Mouse (Mus musculus) small intestine, adult 2 months (tissue): ENCODE measurements around the gene Dcp1a. TPM values are rescaled to one million over a fixed set of nuclear protein-coding genes. Genes with fewer than 3 reads are reported as not detected.

ENCODE experiments used
- H3K27ac ChIP-seq: fragments of 200-500 bp; 2 replicates; pipeline ENCODE4 v1.5.1; 2012; ENCODE audit warnings: low read depth, low read length, control low read depth, inconsistent platforms; ENCODE audit not compliant: insufficient read depth
- H3K27me3 ChIP-seq: fragments of 200-500 bp; 2 replicates; pipeline ENCODE4 v1.6.1; 2012; ENCODE audit warnings: mild to moderate bottlenecking, moderate library complexity, low read length, inconsistent platforms; ENCODE audit not compliant: control insufficient read depth, insufficient read depth
- H3K36me3 ChIP-seq: fragments of 200-500 bp; 2 replicates; pipeline ENCODE4 v1.6.1; 2012; ENCODE audit warnings: mild to moderate bottlenecking, low read length, control low read depth, inconsistent platforms; ENCODE audit not compliant: control insufficient read depth, insufficient read depth
- H3K4me1 ChIP-seq: fragments of 200-500 bp; 2 replicates; pipeline ENCODE4 v1.6.1; 2012; ENCODE audit warnings: low read length, inconsistent platforms, mixed read lengths; ENCODE audit not compliant: control insufficient read depth, insufficient read depth, insufficient read length
- H3K4me3 ChIP-seq: fragments of 200-500 bp; 2 replicates; pipeline ENCODE4 v1.5.1; 2012; ENCODE audit warnings: low read depth, mild to moderate bottlenecking, control low read depth, inconsistent platforms, low read length, moderate library complexity
- CTCF ChIP-seq: fragments of 200-500 bp; IDR thresholded peaks from 2 replicates; pipeline ENCODE4 v1.5.1; 2012; ENCODE audit warnings: low read depth, mild to moderate bottlenecking, control low read depth, inconsistent platforms, low read length, moderate library complexity, mixed read lengths; ENCODE audit not compliant: insufficient replicate concordance, insufficient read length; ENCODE audit errors: extremely low read depth
- POLR2A ChIP-seq: fragments of 200-500 bp; IDR thresholded peaks from 2 replicates; pipeline ENCODE4 v1.6.1; 2012; ENCODE audit warnings: low read depth, mild to moderate bottlenecking, control low read depth, inconsistent platforms, low read length, moderate library complexity
- WGBS: fragments of 180-500 bp; shearing (Covaris S2); methylation state at CpG from one replicate; pipeline ENCODE4 v1.1.7; 2018; 5-methylcytosine and 5-hydroxymethylcytosine counted together
- polyA plus RNA-seq: library from polyadenylated mRNA; depleted of rRNA; stranded (reverse); fragments of >200 nt; gene quantifications from 2 replicates; pipeline ENCODE4 v1.2.3, GENCODE M21; 2012

Dcp1a gene
- polyA plus RNA-seq, 1 experiment = 28.6 TPM

- peaks cover 50% of the 10 kb centered on the region for H3K36me3 ChIP-seq
- 72% methylated on average over 13 of the region's 13 CpGs for WGBS
- no peak overlapping the region for H3K4me3 ChIP-seq
- H3K27me3 ChIP-seq = no peaks in the 10 kb centered on the region
- no peaks in the 10 kb centered on the region for H3K4me1 ChIP-seq
- TF ChIP-seq CTCF = peak; percentile 26; the same call in 1 of the 2 replicates
- TF ChIP-seq POLR2A = no peak
- no peak overlapping the region for H3K27ac ChIP-seq
Measured at GRCm38 (mm10) chr14:30515931-30516723, 36.8 kb downstream of the Dcp1a start.

GRCm38 (mm10) chr14:30519323-30519722 lies 40.0 kb downstream of the Dcp1a start:
- no peak for TF ChIP-seq POLR2A
- TF ChIP-seq CTCF = no peak
- Histone ChIP-seq H3K27me3 (no peaks in the 10 kb centered on the region), H3K36me3 (peaks cover 60% of the 10 kb centered on the region), H3K27ac (no peak overlapping the region), H3K4me1 (no peaks in the 10 kb centered on the region), H3K4me3 (no peak overlapping the region)
- 89% methylated on average over 5 of the region's 5 CpGs for WGBS

- no peaks in the 10 kb centered on the region for H3K4me1 ChIP-seq
- TF ChIP-seq POLR2A (no peak), CTCF (no peak)
- 83% methylated on average over 6 of the region's 6 CpGs for WGBS
- H3K27ac ChIP-seq = no peak overlapping the region
- no peak overlapping the region for H3K4me3 ChIP-seq
- peaks cover 71% of the 10 kb centered on the region for H3K36me3 ChIP-seq
- no peaks in the 10 kb centered on the region for H3K27me3 ChIP-seq
Measured at GRCm38 (mm10) chr14:30523356-30523755, 44.0 kb downstream of the Dcp1a start.

GRCm38 (mm10) chr14:30528392-30528791 lies 49.1 kb downstream of the Dcp1a start:
- H3K27me3 ChIP-seq = no peaks in the 10 kb centered on the region
- TF ChIP-seq POLR2A = no peak
- TF ChIP-seq CTCF = no peak

GRCm38 (mm10) chr14:30528961-30529360 lies 49.6 kb downstream of the Dcp1a start:
- no peaks in the 10 kb centered on the region for H3K27me3 ChIP-seq

More at GRCm38 (mm10) chr14:30528392-30528791, 49.1 kb downstream of the Dcp1a start:
- H3K4me3 ChIP-seq = no peak overlapping the region
- 84% methylated on average over 10 of the region's 10 CpGs for WGBS
- peaks cover 28% of the 10 kb centered on the region for H3K36me3 ChIP-seq
- no peak overlapping the region for H3K27ac ChIP-seq
- H3K4me1 ChIP-seq = peaks cover 16% of the 10 kb centered on the region

GRCm38 (mm10) chr14:30529454-30529853 lies 50.1 kb downstream of the Dcp1a start:
- Histone ChIP-seq H3K27me3 (no peaks in the 10 kb centered on the region), H3K36me3 (peaks cover 21% of the 10 kb centered on the region), H3K27ac (no peak overlapping the region), H3K4me3 (no peak overlapping the region), H3K4me1 (peaks cover 19% of the 10 kb centered on the region)
- TF ChIP-seq POLR2A (no peak), CTCF (no peak)
- 88% methylated on average over 12 of the region's 12 CpGs for WGBS

More at GRCm38 (mm10) chr14:30528961-30529360, 49.6 kb downstream of the Dcp1a start:
- Histone ChIP-seq H3K27ac (no peak overlapping the region), H3K4me1 (peaks cover 16% of the 10 kb centered on the region), H3K4me3 (no peak overlapping the region), H3K36me3 (peaks cover 23% of the 10 kb centered on the region)
- 73% methylated on average over 5 of the region's 5 CpGs for WGBS
- TF ChIP-seq CTCF (no peak), POLR2A (no peak)

GRCm38 (mm10) chr14:30530726-30531269 lies 51.5 kb downstream of the Dcp1a start:
- TF ChIP-seq POLR2A = no peak
- no peak for TF ChIP-seq CTCF
- H3K4me3 ChIP-seq = peak overlapping the region; percentile 5
- H3K36me3 ChIP-seq = peaks cover 14% of the 10 kb centered on the region
- H3K27me3 ChIP-seq = no peaks in the 10 kb centered on the region
- H3K27ac ChIP-seq = peak overlapping the region; percentile 36; the same call in 1 of the 2 replicates
- H3K4me1 ChIP-seq = peaks cover 19% of the 10 kb centered on the region
- WGBS = 26% methylated on average over 8 of the region's 8 CpGs
